Mouse (Mus musculus): ENCODE results near the gene Fam19a3.

- no peak for TF ChIP-seq ETS1 (conservative IDR thresholded peaks at IDR 0.05; ENCODE audit: low read depth, low read length)
- no peak for TF ChIP-seq POLR2A (IDR thresholded peaks at IDR 0.05; ENCODE audit: low read depth, low read length)
- no peak for TF ChIP-seq CTCF (conservative IDR thresholded peaks at IDR 0.05 in 1 of 2, IDR thresholded peaks at IDR 0.05 in 1 of 2; ENCODE audit: low read depth in 2 of 2, low read length in 2 of 2)
Measured at GRCm38 (mm10) chr3:104822413-104822812, 40.8 kb upstream of the Fam19a3 start.
